Mouse (Mus musculus) CH12F3 (cell line): ENCODE results near the gene Exosc9.

Experiments
- in situ Hi-C: fragments of 300-500 bp; cut with MboI; formaldehyde crosslinking; loops from 2 replicates; pipeline ENCODE4 v1.14.3; 2020; ENCODE audit warnings: low sequenced_read_pairs

Gene Exosc9

GRCm38 (mm10) chr3:36552406-36553047, at the start of gene Exosc9:
Exosc9 (plus strand) TSS chr3:36552606.
- in situ Hi-C loops = no loop called here

GRCm38 (mm10) chr3:36505306-36505705, 47.1 kb upstream of the Exosc9 start:
- in situ Hi-C loops = no loop called here

GRCm38 (mm10) chr3:36505809-36506735, 46.3 kb upstream of the Exosc9 start:
- in situ Hi-C loops = no loop called here

- in situ Hi-C loops = no loop called here
Observed at GRCm38 (mm10) chr3:36511491-36511890, 40.9 kb upstream of the Exosc9 start.

GRCm38 (mm10) chr3:36516196-36516595, 36.2 kb upstream of the Exosc9 start:
- in situ Hi-C loops = no loop called here

- in situ Hi-C loops = no loop called here
Observed at GRCm38 (mm10) chr3:36521073-36522060, 31.0 kb upstream of the Exosc9 start, which contains the start of gene Gm11549. Gm11549 (minus strand) TSS chr3:36521813.

GRCm38 (mm10) chr3:36522137-36522536, 30.3 kb upstream of the Exosc9 start:
- in situ Hi-C loops = no loop called here

- in situ Hi-C loops = no loop called here
Observed at GRCm38 (mm10) chr3:36524466-36524865, 27.9 kb upstream of the Exosc9 start.

- in situ Hi-C loops = no loop called here
Observed at GRCm38 (mm10) chr3:36530345-36530744, 22.1 kb upstream of the Exosc9 start.

- in situ Hi-C loops = no loop called here
Observed at GRCm38 (mm10) chr3:36530781-36531180, 21.6 kb upstream of the Exosc9 start.

GRCm38 (mm10) chr3:36531242-36531641, 21.2 kb upstream of the Exosc9 start:
- in situ Hi-C loops = no loop called here

GRCm38 (mm10) chr3:36531979-36532542, 20.3 kb upstream of the Exosc9 start:
- in situ Hi-C loops = no loop called here

GRCm38 (mm10) chr3:36532738-36533137, 19.7 kb upstream of the Exosc9 start:
- in situ Hi-C loops = no loop called here

- in situ Hi-C loops = no loop called here
Observed at GRCm38 (mm10) chr3:36533201-36533672, 19.2 kb upstream of the Exosc9 start.

- in situ Hi-C loops = no loop called here
Observed at GRCm38 (mm10) chr3:36536041-36536440, 16.4 kb upstream of the Exosc9 start.

GRCm38 (mm10) chr3:36537701-36538470, 14.5 kb upstream of the Exosc9 start:
- in situ Hi-C loops = no loop called here

GRCm38 (mm10) chr3:36540756-36541155, 11.7 kb upstream of the Exosc9 start:
- in situ Hi-C loops = no loop called here

- in situ Hi-C loops = no loop called here
Observed at GRCm38 (mm10) chr3:36541399-36541798, 11.0 kb upstream of the Exosc9 start.

GRCm38 (mm10) chr3:36544961-36545360, 7.4 kb upstream of the Exosc9 start:
- in situ Hi-C loops = no loop called here

GRCm38 (mm10) chr3:36551343-36551742, 1.1 kb upstream of the Exosc9 start:
- in situ Hi-C loops = no loop called here
